17 mouse cellular contexts compared by ENCODE assay signal in genomic region chr7:37092572-37092971, GRCm38 (mm10).
"Had no signal": no experiment of that assay in that cellular context is flagged by ENCODE, and none has a peak within 500 bp of the region (broad histone marks: within the 10 kb centered on the region; RNA-seq: fewer than 3 reads in every experiment).

No protein-coding gene starts in this region.

- H3K4me1 ChIP-seq: limb, embryonic 15.5 days; megakaryocyte, embryonic 14.5 days; midbrain, embryonic 15.5 days; neural tube, embryonic 12.5 days; stomach, embryonic 15.5 days had no signal

- DNase-seq: kidney, adult 18-20 months; kidney, postnatal 14 days; layer of hippocampus, postnatal 36 days; lung, embryonic 14.5 days; lung, postnatal 10 days; retina, postnatal 1 day; right cerebral cortex, postnatal 4 days; spleen, adult 18-20 months; thymus, adult 2 months; thymus, postnatal 25 days had no signal

- H3K27me3 ChIP-seq: limb, embryonic 15.5 days; megakaryocyte, embryonic 14.5 days; midbrain, embryonic 15.5 days; neural tube, embryonic 12.5 days; stomach, embryonic 15.5 days had no signal

- H3K36me3 ChIP-seq: limb, embryonic 15.5 days; midbrain, embryonic 15.5 days; neural tube, embryonic 12.5 days; stomach, embryonic 15.5 days had no signal

- H3K9ac ChIP-seq: limb, embryonic 15.5 days; lung, embryonic 14.5 days; midbrain, embryonic 15.5 days; neural tube, embryonic 12.5 days; stomach, embryonic 15.5 days had no signal

- ATAC-seq: midbrain, embryonic 15.5 days had no signal

- H3K9me3 ChIP-seq: limb, embryonic 15.5 days; midbrain, embryonic 15.5 days; neural tube, embryonic 12.5 days; stomach, embryonic 15.5 days had no signal

- H3K27ac ChIP-seq: limb, embryonic 15.5 days; macrophage; midbrain, embryonic 15.5 days; neural tube, embryonic 12.5 days; stomach, embryonic 15.5 days had no signal

- H3K4me2 ChIP-seq: limb, embryonic 15.5 days; lung, embryonic 14.5 days; midbrain, embryonic 11.5 days; midbrain, embryonic 15.5 days; neural tube, embryonic 12.5 days; stomach, embryonic 15.5 days had no signal

- H3K4me3 ChIP-seq: limb, embryonic 15.5 days; megakaryocyte, embryonic 14.5 days; midbrain, embryonic 15.5 days; neural tube, embryonic 12.5 days; stomach, embryonic 15.5 days had no signal
